Mouse (Mus musculus) bone marrow macrophage, adult 2 months (primary cell): ENCODE data around the gene Sall4.

Experiments used
- CTCF ChIP-seq: IDR thresholded peaks from 2 replicates; pipeline ENCODE4 v1.5.1; 2012; ENCODE audit warnings: low read depth, mild to moderate bottlenecking, low read length, moderate library complexity
- POLR2A ChIP-seq: IDR thresholded peaks from 2 replicates; pipeline ENCODE4 v1.6.1; 2012; ENCODE audit warnings: mild to moderate bottlenecking, low read depth, low read length, borderline replicate concordance

DNA sequence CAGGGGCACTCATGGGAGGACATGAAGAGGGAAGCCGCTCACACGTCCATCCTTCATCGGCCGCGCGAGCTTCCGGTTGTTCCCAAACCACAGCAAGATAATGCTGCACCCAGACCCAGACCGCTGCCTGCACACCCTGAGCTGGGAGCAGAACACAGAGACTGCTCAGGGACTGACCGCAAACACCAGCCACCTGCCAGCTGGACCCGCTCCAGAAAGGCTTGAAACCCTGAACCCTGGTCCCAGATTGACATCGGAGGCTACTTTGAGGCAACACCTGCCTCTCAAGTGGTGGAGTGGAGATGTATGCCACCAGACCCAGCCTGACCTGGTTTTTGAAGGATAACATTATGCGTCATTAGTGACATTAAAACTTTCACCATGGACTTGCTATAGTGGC is 31.6 kb upstream of the Sall4 start:
- TF ChIP-seq POLR2A (no peak), CTCF (no peak)
